Mouse (Mus musculus): ENCODE measurements around the gene B3gnt2. TPM values are rescaled to one million over a fixed set of nuclear protein-coding genes. Genes with fewer than 3 reads are reported as not detected.

Gene B3gnt2
- polyA plus RNA-seq, 1 experiment from 2014 or later, result 3.4 TPM

- Histone ChIP-seq H3K27ac (replicated peaks) (no peak overlapping the region), H3K9me3 (no peaks in the 10 kb centered on the region), H3K4me3 (no peak overlapping the region), H3K4me1 (no peaks in the 10 kb centered on the region), H3K36me3 (replicated peaks) (no peaks in the 10 kb centered on the region), H3K27me3 (replicated peaks; ENCODE audit: low read depth, poor library complexity, severe bottlenecking) (no peaks in the 10 kb centered on the region)
- 95% methylated on average over 10 of the region's 10 CpGs for WGBS
- DNase-seq (ENCODE audit: low spot score), result no peak
Observed at GRCm38 (mm10) chr11:22836269-22836668, 24.5 kb downstream of the B3gnt2 start.

GRCm38 (mm10) chr11:22832600-22832999 is 28.2 kb downstream of the B3gnt2 start:
- DNase-seq (ENCODE audit: low spot score), result no peak
- no peaks in the 10 kb centered on the region for H3K9me3 ChIP-seq
- no peak overlapping the region for H3K27ac ChIP-seq (replicated peaks)
- no peaks in the 10 kb centered on the region for H3K36me3 ChIP-seq (replicated peaks)
- no peak overlapping the region for H3K4me3 ChIP-seq
- H3K27me3 ChIP-seq (replicated peaks; ENCODE audit: low read depth, poor library complexity, severe bottlenecking), result no peaks in the 10 kb centered on the region
- WGBS, result 83% methylated on average over 4 of the region's 4 CpGs
- 0 out of 2 replicates have a peak, but pooled peaks cover 3% of the 10 kb centered on the region for H3K4me1 ChIP-seq

- WGBS, result 90% methylated on average over 11 of the region's 11 CpGs
- H3K36me3 ChIP-seq (replicated peaks), result no peaks in the 10 kb centered on the region
- no peaks in the 10 kb centered on the region for H3K27me3 ChIP-seq (replicated peaks; ENCODE audit: low read depth, poor library complexity, severe bottlenecking)
- H3K9me3 ChIP-seq, result no peaks in the 10 kb centered on the region
- 0 out of 2 replicates have a peak, but pooled peaks cover 6% of the 10 kb centered on the region for H3K4me1 ChIP-seq
- no peak overlapping the region for H3K27ac ChIP-seq (replicated peaks)
- no peak for DNase-seq (ENCODE audit: low spot score)
- no peak overlapping the region for H3K4me3 ChIP-seq
Observed at GRCm38 (mm10) chr11:22831916-22832315, 28.8 kb downstream of the B3gnt2 start.

- Histone ChIP-seq H3K9me3 (no peaks in the 10 kb centered on the region), H3K27ac (replicated peaks) (no peak overlapping the region), H3K4me3 (no peak overlapping the region), H3K36me3 (replicated peaks) (no peaks in the 10 kb centered on the region), H3K27me3 (replicated peaks; ENCODE audit: low read depth, poor library complexity, severe bottlenecking) (no peaks in the 10 kb centered on the region), H3K4me1 (0 out of 2 replicates have a peak, but pooled peaks cover 6% of the 10 kb centered on the region)
- WGBS, result 67% methylated on average over 6 of the region's 6 CpGs
- DNase-seq (ENCODE audit: low spot score), result no peak
Observed at GRCm38 (mm10) chr11:22830684-22831083, 30.1 kb downstream of the B3gnt2 start.

- no peak overlapping the region for H3K4me3 ChIP-seq
- WGBS, result 65% methylated on average over 5 of the region's 5 CpGs
- H3K4me1 ChIP-seq, result 0 out of 2 replicates have a peak, but pooled peaks cover 6% of the 10 kb centered on the region
- no peaks in the 10 kb centered on the region for H3K27me3 ChIP-seq (replicated peaks; ENCODE audit: low read depth, poor library complexity, severe bottlenecking)
- DNase-seq (ENCODE audit: low spot score), result no peak
- H3K9me3 ChIP-seq, result no peaks in the 10 kb centered on the region
- no peak overlapping the region for H3K27ac ChIP-seq (replicated peaks)
- no peaks in the 10 kb centered on the region for H3K36me3 ChIP-seq (replicated peaks)
Observed at GRCm38 (mm10) chr11:22830179-22830611, 30.6 kb downstream of the B3gnt2 start.

- Histone ChIP-seq H3K36me3 (replicated peaks) (no peaks in the 10 kb centered on the region), H3K4me3 (no peak overlapping the region), H3K9me3 (no peaks in the 10 kb centered on the region), H3K27ac (replicated peaks) (no peak overlapping the region), H3K4me1 (0 out of 2 replicates have a peak, but pooled peaks cover 8% of the 10 kb centered on the region), H3K27me3 (replicated peaks; ENCODE audit: low read depth, poor library complexity, severe bottlenecking) (no peaks in the 10 kb centered on the region)
- WGBS, result 96% methylated on average over 15 of the region's 15 CpGs
- no peak for DNase-seq (ENCODE audit: low spot score)
Observed at GRCm38 (mm10) chr11:22828988-22829632, 31.7 kb downstream of the B3gnt2 start.

- no peaks in the 10 kb centered on the region for H3K27me3 ChIP-seq (replicated peaks; ENCODE audit: low read depth, poor library complexity, severe bottlenecking)
- no peak overlapping the region for H3K27ac ChIP-seq (replicated peaks)
- 0 out of 2 replicates have a peak, but pooled peaks cover 8% of the 10 kb centered on the region for H3K4me1 ChIP-seq
- no peaks in the 10 kb centered on the region for H3K36me3 ChIP-seq (replicated peaks)
- WGBS, result 86% methylated on average over 4 of the region's 4 CpGs
- H3K9me3 ChIP-seq, result no peaks in the 10 kb centered on the region
- no peak overlapping the region for H3K4me3 ChIP-seq
- no peak for DNase-seq (ENCODE audit: low spot score)
Observed at GRCm38 (mm10) chr11:22827514-22828080, 33.2 kb downstream of the B3gnt2 start.

GRCm38 (mm10) chr11:22826665-22827064 is 34.1 kb downstream of the B3gnt2 start:
- Histone ChIP-seq H3K4me3 (no peak overlapping the region), H3K27ac (replicated peaks) (no peak overlapping the region), H3K27me3 (replicated peaks; ENCODE audit: low read depth, poor library complexity, severe bottlenecking) (no peaks in the 10 kb centered on the region), H3K9me3 (no peaks in the 10 kb centered on the region), H3K4me1 (0 out of 2 replicates have a peak, but pooled peaks cover 8% of the 10 kb centered on the region), H3K36me3 (replicated peaks) (no peaks in the 10 kb centered on the region)
- 92% methylated on average over 6 of the region's 6 CpGs for WGBS
- no peak for DNase-seq (ENCODE audit: low spot score)

GRCm38 (mm10) chr11:22826051-22826450 is 34.7 kb downstream of the B3gnt2 start:
- H3K27me3 ChIP-seq (replicated peaks; ENCODE audit: low read depth, poor library complexity, severe bottlenecking), result no peaks in the 10 kb centered on the region
- 0 out of 2 replicates have a peak, but pooled peaks cover 8% of the 10 kb centered on the region for H3K4me1 ChIP-seq
- no peak for DNase-seq (ENCODE audit: low spot score)
- no peaks in the 10 kb centered on the region for H3K9me3 ChIP-seq
- WGBS, result 91% methylated on average over 14 of the region's 14 CpGs
- H3K4me3 ChIP-seq, result no peak overlapping the region
- H3K27ac ChIP-seq (replicated peaks), result no peak overlapping the region
- no peaks in the 10 kb centered on the region for H3K36me3 ChIP-seq (replicated peaks)

- Histone ChIP-seq H3K4me3 (no peak overlapping the region), H3K27ac (replicated peaks) (no peak overlapping the region), H3K27me3 (replicated peaks; ENCODE audit: low read depth, poor library complexity, severe bottlenecking) (no peaks in the 10 kb centered on the region), H3K36me3 (replicated peaks) (no peaks in the 10 kb centered on the region), H3K9me3 (no peaks in the 10 kb centered on the region), H3K4me1 (0 out of 2 replicates have a peak, but pooled peaks cover 5% of the 10 kb centered on the region)
- 96% methylated on average over 1 of the region's 1 CpGs for WGBS
- DNase-seq (ENCODE audit: low spot score), result no peak
Observed at GRCm38 (mm10) chr11:22825548-22825947, 35.2 kb downstream of the B3gnt2 start.

- 0 out of 2 replicates have a peak, but pooled peaks cover 5% of the 10 kb centered on the region for H3K4me1 ChIP-seq
- no peak overlapping the region for H3K4me3 ChIP-seq
- no peak for DNase-seq (ENCODE audit: low spot score)
- no peaks in the 10 kb centered on the region for H3K36me3 ChIP-seq (replicated peaks)
- 80% methylated on average over 9 of the region's 9 CpGs for WGBS
- no peaks in the 10 kb centered on the region for H3K9me3 ChIP-seq
- H3K27me3 ChIP-seq (replicated peaks; ENCODE audit: low read depth, poor library complexity, severe bottlenecking), result no peaks in the 10 kb centered on the region
- H3K27ac ChIP-seq (replicated peaks), result no peak overlapping the region
Observed at GRCm38 (mm10) chr11:22824049-22824705, 36.6 kb downstream of the B3gnt2 start.

- no peak for DNase-seq (ENCODE audit: low spot score)
- no peaks in the 10 kb centered on the region for H3K27me3 ChIP-seq (replicated peaks; ENCODE audit: low read depth, poor library complexity, severe bottlenecking)
- H3K4me3 ChIP-seq, result no peak overlapping the region
- H3K36me3 ChIP-seq (replicated peaks), result no peaks in the 10 kb centered on the region
- H3K9me3 ChIP-seq, result no peaks in the 10 kb centered on the region
- H3K27ac ChIP-seq (replicated peaks), result no peak overlapping the region
- 85% methylated on average over 3 of the region's 3 CpGs for WGBS
- H3K4me1 ChIP-seq, result peaks cover 7% of the 10 kb centered on the region; the same call in 1 of the 2 replicates
Observed at GRCm38 (mm10) chr11:22821243-22821642, 39.5 kb downstream of the B3gnt2 start.
